Mouse (Mus musculus): Measurements from ENCODE around the gene Il1rn. TPM values are rescaled to one million over a fixed set of nuclear protein-coding genes. Genes with fewer than 3 reads are reported as not detected.

Il1rn gene
- polyA plus RNA-seq (2016; fragmentation: Nextera tagmentation; extraction: Ambion mirVana): 0.54 and 1.0 TPM in 2 replicates

DNA sequence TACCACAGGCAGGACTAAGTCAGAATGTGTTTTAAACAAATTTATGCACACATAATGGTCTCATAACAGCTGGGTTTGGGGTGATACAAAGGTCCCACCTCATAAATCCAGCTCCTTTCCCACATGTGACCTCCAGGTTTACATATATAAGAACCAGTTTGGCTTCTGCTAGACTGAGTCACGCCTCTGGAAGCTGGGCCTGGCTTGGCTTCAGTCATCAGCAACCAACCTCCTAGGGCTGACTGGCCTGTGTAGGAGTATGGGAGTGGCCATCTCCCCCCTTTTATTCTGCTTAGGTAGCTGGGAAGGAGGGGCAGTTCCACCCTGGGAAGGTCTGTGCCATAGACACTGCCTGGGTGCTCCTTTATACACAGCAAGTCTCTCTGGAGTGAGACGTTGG, at the start of gene Il1rn:
Gene Il1rn, plus strand, starts transcription at position 309 of the 400 bp plus-strand sequence.
- H3K9ac ChIP-seq: no peak within 1 kb of the TSS
- ATAC-seq: no peak

DNA sequence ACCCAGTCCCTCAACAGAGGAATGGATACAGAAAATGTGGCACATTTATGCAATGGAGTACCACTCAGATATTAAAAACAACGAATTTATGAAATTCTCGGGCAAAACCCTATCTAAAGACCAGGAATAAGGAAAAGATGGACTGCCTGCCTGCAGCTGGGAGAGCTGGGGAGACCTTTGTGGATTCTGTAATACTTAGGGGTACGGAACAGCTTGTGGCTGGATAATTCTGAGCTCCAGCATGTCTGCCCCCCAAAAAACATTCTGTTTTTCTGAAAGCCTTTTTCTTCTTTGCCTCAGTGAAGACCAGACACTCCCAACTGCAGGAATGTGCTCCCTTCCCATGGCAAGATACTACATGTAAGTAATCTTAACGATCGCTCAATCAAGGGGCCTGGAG, 45.8 kb upstream of the Il1rn start, which contains the start of gene Il1f10:
Gene Il1f10, plus strand, starts transcription at position 301 of the 400 bp plus-strand sequence.
- 55% methylated on average over 5 of the region's 5 CpGs for whole genome bisulfite sequencing (ENCODE audit: insufficient replicate concordance)
- no peaks in the 10 kb centered on the region for H3K27me3 ChIP-seq (replicated peaks)
- no peaks in the 10 kb centered on the region for H3K9me3 ChIP-seq (replicated peaks)
- no peak within 1 kb of the TSS for H3K4me3 ChIP-seq
- ATAC-seq: no peak
- no peak within 1 kb of the TSS for H3K27ac ChIP-seq
- H3K4me1 ChIP-seq: no peaks in the 10 kb centered on the region
- H3K4me2 ChIP-seq: no peak within 1 kb of the TSS
- H3K36me3 ChIP-seq: no peaks in the 10 kb centered on the region
- H3K9ac ChIP-seq: no peak within 1 kb of the TSS

More for the DNA sequence above, at the start of gene Il1rn:
- 85% methylated on average over 2 of the region's 2 CpGs for WGBS (ENCODE audit: insufficient replicate concordance)
- Histone ChIP-seq H3K27me3 (replicated peaks) (no peaks in the 10 kb centered on the region), H3K9me3 (replicated peaks) (no peaks in the 10 kb centered on the region), H3K36me3 (no peaks in the 10 kb centered on the region), H3K27ac (no peak within 1 kb of the TSS), H3K4me3 (no peak within 1 kb of the TSS), H3K4me1 (no peaks in the 10 kb centered on the region), H3K4me2 (no peak within 1 kb of the TSS)

DNA sequence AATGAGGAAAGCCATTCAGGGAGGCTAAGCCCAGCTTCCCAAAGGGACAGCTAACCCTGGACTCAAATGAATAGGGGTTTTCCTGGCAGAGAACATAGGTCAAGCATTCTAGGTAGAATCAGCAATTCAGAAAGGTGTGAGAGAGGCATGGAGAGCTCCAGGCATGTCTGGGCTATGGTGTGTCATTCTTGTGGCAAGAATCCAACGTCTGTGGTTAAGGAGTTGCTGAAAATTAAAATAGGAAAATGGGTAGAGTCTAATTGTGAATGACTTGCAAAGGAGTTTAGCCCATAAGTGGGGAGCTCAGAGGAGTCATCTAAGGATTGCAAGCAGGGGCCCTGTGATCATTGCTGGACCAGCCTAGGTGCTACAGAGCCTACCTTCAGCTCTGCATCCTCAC, 42.0 kb upstream of the Il1rn start:
- Histone ChIP-seq H3K4me2 (no peak overlapping the region), H3K9ac (no peak overlapping the region), H3K4me1 (no peaks in the 10 kb centered on the region), H3K27me3 (replicated peaks) (no peaks in the 10 kb centered on the region), H3K4me3 (no peak overlapping the region), H3K36me3 (no peaks in the 10 kb centered on the region), H3K27ac (no peak overlapping the region), H3K9me3 (replicated peaks) (no peaks in the 10 kb centered on the region)
- WGBS (ENCODE audit: insufficient replicate concordance): 31% methylated on average over 1 of the region's 1 CpGs
- ATAC-seq: no peak

- H3K27ac ChIP-seq: no peak overlapping the region
- no peak overlapping the region for H3K4me3 ChIP-seq
- H3K9me3 ChIP-seq (replicated peaks): no peaks in the 10 kb centered on the region
- H3K9ac ChIP-seq: no peak overlapping the region
- H3K4me1 ChIP-seq: no peaks in the 10 kb centered on the region
- no peak overlapping the region for H3K4me2 ChIP-seq
- no peak for ATAC-seq
- H3K36me3 ChIP-seq: no peaks in the 10 kb centered on the region
- 9% methylated on average over 3 of the region's 3 CpGs for WGBS (ENCODE audit: insufficient replicate concordance)
- H3K27me3 ChIP-seq (replicated peaks): no peaks in the 10 kb centered on the region
Observed at GRCm38 (mm10) chr2:24296837-24297236, 39.8 kb upstream of the Il1rn start.

- Histone ChIP-seq H3K4me2 (no peak overlapping the region), H3K27me3 (replicated peaks) (no peaks in the 10 kb centered on the region), H3K4me3 (no peak overlapping the region), H3K9ac (no peak overlapping the region), H3K4me1 (no peaks in the 10 kb centered on the region), H3K9me3 (replicated peaks) (no peaks in the 10 kb centered on the region), H3K27ac (no peak overlapping the region; the same call in 1 of the 2 replicates), H3K36me3 (no peaks in the 10 kb centered on the region)
- peak; percentile 59 for ATAC-seq
- 35% methylated on average over 6 of the region's 6 CpGs for WGBS (ENCODE audit: insufficient replicate concordance)
Observed at GRCm38 (mm10) chr2:24311302-24312001, 25.2 kb upstream of the Il1rn start.

DNA sequence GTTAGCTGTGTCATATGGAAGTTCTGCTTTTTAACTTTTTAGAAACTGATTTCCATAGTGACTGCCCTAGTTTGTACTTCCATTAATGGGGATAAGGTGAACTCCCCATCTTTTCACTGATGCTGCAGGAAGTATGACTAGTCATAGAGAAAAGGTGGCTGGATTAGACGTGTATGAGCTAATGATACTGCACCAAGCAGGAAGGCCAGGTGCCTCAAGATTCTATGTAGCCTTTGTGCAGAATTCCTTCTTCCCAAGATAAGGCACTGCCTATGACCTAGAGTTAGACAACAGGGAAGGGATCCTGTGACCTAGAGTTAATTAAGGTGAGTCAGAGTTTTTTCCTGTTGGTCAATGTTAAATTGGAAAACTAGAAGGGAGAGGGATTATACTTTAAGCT, 19.7 kb upstream of the Il1rn start:
- no peaks in the 10 kb centered on the region for H3K4me1 ChIP-seq
- WGBS (ENCODE audit: insufficient replicate concordance): 61% methylated on average over 1 of the region's 1 CpGs
- no peak overlapping the region for H3K9ac ChIP-seq
- H3K27me3 ChIP-seq (replicated peaks): no peaks in the 10 kb centered on the region
- ATAC-seq: no peak
- H3K36me3 ChIP-seq: no peaks in the 10 kb centered on the region
- H3K4me3 ChIP-seq: no peak overlapping the region
- H3K9me3 ChIP-seq (replicated peaks): no peaks in the 10 kb centered on the region
- no peak overlapping the region for H3K4me2 ChIP-seq
- H3K27ac ChIP-seq: no peak overlapping the region

- Histone ChIP-seq H3K27ac (no peak overlapping the region), H3K9me3 (replicated peaks) (no peaks in the 10 kb centered on the region), H3K4me1 (no peaks in the 10 kb centered on the region), H3K4me2 (no peak overlapping the region), H3K27me3 (replicated peaks) (no peaks in the 10 kb centered on the region), H3K36me3 (no peaks in the 10 kb centered on the region), H3K9ac (no peak overlapping the region), H3K4me3 (no peak overlapping the region)
- WGBS (ENCODE audit: insufficient replicate concordance): 38% methylated on average over 4 of the region's 4 CpGs
- ATAC-seq: no peak
Observed at GRCm38 (mm10) chr2:24317919-24318598, 18.6 kb upstream of the Il1rn start.

DNA sequence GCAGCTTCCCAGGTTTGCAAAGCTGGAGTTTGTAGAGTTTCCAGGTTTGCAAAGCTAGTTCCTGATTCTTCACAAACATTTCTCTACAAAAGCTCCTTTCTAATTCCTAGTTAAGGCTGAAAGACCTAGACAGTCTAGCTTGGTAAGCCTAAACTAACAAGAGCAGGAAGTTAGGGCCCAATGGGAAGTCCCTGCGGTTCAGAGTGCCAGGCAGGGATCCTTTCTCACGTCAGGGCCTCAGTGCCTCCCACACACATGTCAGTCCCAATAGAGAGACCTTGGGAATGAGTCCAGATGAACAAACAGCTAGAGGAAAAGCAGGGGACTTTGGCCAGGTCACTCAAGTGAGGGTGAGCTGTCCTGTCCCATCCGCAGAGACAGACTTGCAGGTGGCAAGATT, 1.3 kb upstream of the Il1rn start:
- Histone ChIP-seq H3K27me3 (replicated peaks) (no peaks in the 10 kb centered on the region), H3K4me2 (no peak overlapping the region), H3K36me3 (no peaks in the 10 kb centered on the region), H3K27ac (no peak overlapping the region), H3K4me1 (no peaks in the 10 kb centered on the region), H3K4me3 (no peak overlapping the region), H3K9me3 (replicated peaks) (no peaks in the 10 kb centered on the region), H3K9ac (no peak overlapping the region)
- WGBS (ENCODE audit: insufficient replicate concordance): 42% methylated on average over 3 of the region's 3 CpGs
- ATAC-seq: peak; percentile 71

GRCm38 (mm10) chr2:24341395-24341885, 4.8 kb downstream of the Il1rn start:
- Histone ChIP-seq H3K9me3 (replicated peaks) (no peaks in the 10 kb centered on the region), H3K4me1 (peaks cover 7% of the 10 kb centered on the region; the same call in 1 of the 2 replicates), H3K4me3 (no peak overlapping the region), H3K27ac (no peak overlapping the region), H3K4me2 (no peak overlapping the region), H3K27me3 (replicated peaks) (no peaks in the 10 kb centered on the region), H3K36me3 (no peaks in the 10 kb centered on the region), H3K9ac (no peak overlapping the region)
- 38% methylated on average over 3 of the region's 3 CpGs for WGBS (ENCODE audit: insufficient replicate concordance)
- no peak for ATAC-seq

- WGBS (ENCODE audit: insufficient replicate concordance): 49% methylated on average over 4 of the region's 4 CpGs
- Histone ChIP-seq H3K4me3 (no peak overlapping the region), H3K4me2 (no peak overlapping the region), H3K27ac (no peak overlapping the region), H3K27me3 (replicated peaks) (no peaks in the 10 kb centered on the region), H3K36me3 (no peaks in the 10 kb centered on the region), H3K4me1 (peaks cover 7% of the 10 kb centered on the region; the same call in 1 of the 2 replicates), H3K9ac (no peak overlapping the region), H3K9me3 (replicated peaks) (no peaks in the 10 kb centered on the region)
- no peak for ATAC-seq
Observed at GRCm38 (mm10) chr2:24344619-24345018, 8.0 kb downstream of the Il1rn start.

GRCm38 (mm10) chr2:24345056-24345455, 8.4 kb downstream of the Il1rn start:
- WGBS (ENCODE audit: insufficient replicate concordance): 51% methylated on average over 8 of the region's 8 CpGs
- no peak for ATAC-seq
- H3K4me3 ChIP-seq: no peak overlapping the region

DNA sequence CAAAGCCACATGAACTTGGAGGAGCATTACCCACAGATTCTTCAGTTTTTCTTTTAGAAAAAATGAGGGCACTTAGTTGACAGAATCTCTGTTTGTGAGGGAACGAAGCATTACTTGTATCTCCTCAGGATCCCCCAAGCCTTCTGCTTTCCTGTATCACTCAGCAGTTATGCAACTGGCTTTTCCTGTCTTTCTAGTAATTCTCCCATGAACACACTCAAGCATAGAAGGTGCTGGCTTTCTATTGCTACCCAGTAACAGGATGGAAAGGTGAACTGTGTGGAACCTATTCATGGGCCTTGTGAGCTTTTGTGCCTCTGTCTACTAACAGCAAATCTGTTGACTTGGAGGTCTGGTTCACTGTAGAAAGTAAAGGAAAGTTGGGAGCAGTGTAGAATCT, 11.3 kb downstream of the Il1rn start:
- H3K4me2 ChIP-seq: no peak overlapping the region
- peaks cover 7% of the 10 kb centered on the region; the same call in 1 of the 2 replicates for H3K4me1 ChIP-seq
- H3K27me3 ChIP-seq (replicated peaks): no peaks in the 10 kb centered on the region
- H3K27ac ChIP-seq: no peak overlapping the region
- H3K9me3 ChIP-seq (replicated peaks): no peaks in the 10 kb centered on the region
- H3K36me3 ChIP-seq: no peaks in the 10 kb centered on the region
- 58% methylated on average over 1 of the region's 1 CpGs for WGBS (ENCODE audit: insufficient replicate concordance)
- ATAC-seq: no peak
- H3K9ac ChIP-seq: no peak overlapping the region
- no peak overlapping the region for H3K4me3 ChIP-seq

More at GRCm38 (mm10) chr2:24345056-24345455, 8.4 kb downstream of the Il1rn start:
- Histone ChIP-seq H3K9ac (no peak overlapping the region), H3K27ac (no peak overlapping the region), H3K9me3 (replicated peaks) (no peaks in the 10 kb centered on the region), H3K27me3 (replicated peaks) (no peaks in the 10 kb centered on the region), H3K4me2 (no peak overlapping the region), H3K36me3 (no peaks in the 10 kb centered on the region), H3K4me1 (peaks cover 7% of the 10 kb centered on the region; the same call in 1 of the 2 replicates)
